Mouse (Mus musculus) adrenal gland, adult 18-20 months (tissue): ENCODE data around the gene Aurkb. TPM values are rescaled to one million over a fixed set of nuclear protein-coding genes. Genes with fewer than 3 reads are reported as not detected.

ENCODE experiments used
- DNase-seq, 2 experiments: peaks; one replicate each; pipeline ENCODE4 v3.0.0; 2021 to 2022; ENCODE audit warnings: low spot score in 2 of 2
- total RNA-seq, 2 experiments: library from RNA; stranded (reverse); gene quantifications; 1 replicate in 1 of 2; 2 replicates in 1 of 2; pipeline ENCODE4 v1.2.3; 2021

Aurkb gene
- total RNA-seq, 2 experiments from 2014 or later: 1.4 to 1.9 TPM

DNA sequence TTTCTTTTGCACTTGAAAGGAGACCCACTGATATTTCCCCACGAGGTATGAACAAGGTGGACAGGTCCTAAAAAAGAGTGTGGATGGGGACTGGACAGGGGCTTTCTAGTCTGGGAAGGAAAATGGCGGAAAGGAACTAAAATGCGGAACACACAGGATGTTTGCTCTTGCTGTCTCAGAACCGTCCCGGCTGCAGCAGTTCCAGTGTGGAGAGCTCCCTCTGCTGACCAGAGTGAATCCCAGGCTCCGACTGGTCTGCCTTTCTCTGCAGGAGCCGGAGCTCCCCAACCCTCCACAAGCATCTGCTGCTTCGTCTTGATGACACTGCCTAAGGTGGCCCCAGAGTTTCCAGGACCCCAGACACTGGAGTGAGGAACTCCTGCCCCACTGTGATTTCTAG lies 9.6 kb upstream of the Aurkb start:
- DNase-seq: peak; percentile 73 to 80

DNA sequence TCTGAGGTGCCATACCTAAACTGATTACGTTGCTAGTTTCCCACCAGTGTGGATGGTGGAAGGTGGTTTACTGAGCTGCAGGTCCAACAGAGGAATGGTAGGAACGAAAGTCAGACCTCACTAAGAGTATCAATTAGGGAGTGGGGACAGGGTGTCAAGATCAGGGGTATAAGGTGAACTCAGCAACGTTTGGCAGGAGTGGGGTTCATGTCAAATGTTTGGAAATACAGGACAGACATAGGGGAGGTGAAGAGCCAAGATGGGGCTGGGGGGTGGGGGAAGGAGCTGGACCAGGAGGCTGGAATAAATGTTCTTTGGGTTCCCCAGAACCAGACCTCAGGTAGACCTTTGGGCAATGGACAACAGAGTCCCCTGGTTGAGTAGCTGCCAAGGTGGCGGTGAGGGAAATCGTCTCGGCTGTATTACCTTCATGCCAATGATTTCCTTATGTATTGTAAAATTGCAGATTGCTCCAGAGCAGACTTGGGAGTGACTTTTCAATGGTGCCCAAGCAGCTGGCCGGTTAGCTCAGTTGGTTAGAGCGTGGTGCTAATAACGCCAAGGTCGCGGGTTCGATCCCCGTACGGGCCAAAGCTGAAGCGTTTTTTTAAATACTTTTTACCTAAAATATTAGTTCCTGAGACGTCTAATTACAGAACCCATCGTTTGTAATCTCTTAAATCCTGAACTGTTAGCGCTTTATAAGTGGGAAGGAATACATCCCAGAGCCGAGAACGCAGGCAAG lies 8.8 kb upstream of the Aurkb start:
- DNase-seq: peak; percentile 95

DNA sequence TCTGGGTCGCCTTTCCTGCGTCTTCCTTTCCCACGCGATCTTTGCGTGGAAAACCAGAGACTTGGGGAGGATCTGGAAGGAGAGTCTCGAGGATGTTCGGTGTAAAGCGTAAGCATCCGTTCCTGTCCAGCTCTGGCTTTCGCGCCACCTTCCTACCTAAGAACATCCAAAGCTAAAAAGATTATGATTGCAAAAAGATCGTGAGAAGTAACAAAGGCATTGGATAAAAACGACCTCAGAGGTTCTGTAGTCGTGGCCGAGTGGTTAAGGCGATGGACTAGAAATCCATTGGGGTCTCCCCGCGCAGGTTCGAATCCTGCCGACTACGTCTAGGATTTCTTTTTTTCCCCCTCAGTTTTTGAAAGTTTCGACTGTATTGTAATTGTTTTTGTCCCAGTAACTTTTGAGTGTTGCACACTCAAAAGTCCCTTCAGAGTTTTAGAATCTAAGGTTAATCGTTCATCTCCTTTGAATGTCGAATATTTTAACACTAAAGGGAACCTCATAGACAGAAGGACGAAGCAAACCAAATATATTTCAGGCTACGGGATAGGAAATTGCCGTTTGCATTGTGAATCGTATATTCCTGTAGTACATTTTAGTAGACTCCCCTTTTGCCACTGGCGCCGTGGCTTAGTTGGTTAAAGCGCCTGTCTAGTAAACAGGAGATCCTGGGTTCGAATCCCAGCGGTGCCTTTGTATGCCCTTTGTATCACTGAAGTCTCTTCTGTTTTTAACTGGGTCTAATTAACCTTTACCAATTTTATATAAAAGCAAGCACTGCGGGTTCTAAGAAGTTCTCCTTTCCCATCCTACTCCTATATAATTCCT lies 8.0 kb upstream of the Aurkb start:
- peak; percentile 83 to 91 for DNase-seq

DNA sequence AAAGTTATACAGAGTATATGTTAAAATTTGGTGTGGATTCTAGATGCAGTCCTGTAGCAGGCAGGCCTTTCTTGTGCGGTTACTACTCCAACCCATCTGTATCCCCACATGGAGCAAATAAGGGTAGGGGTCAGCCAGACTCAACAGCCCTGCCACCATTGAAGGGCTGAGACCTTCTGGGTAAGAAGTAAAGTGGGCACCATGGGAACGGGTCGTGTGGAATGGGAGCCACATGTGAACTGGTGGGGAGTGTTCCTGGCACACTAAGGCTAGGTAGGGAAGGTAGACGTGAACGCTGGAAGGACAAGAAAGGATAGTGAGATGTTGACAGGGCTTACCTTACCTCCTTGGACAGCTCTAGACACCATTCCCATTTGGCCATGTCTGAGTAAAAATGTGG lies 7.3 kb upstream of the Aurkb start:
- DNase-seq: no peak

DNA sequence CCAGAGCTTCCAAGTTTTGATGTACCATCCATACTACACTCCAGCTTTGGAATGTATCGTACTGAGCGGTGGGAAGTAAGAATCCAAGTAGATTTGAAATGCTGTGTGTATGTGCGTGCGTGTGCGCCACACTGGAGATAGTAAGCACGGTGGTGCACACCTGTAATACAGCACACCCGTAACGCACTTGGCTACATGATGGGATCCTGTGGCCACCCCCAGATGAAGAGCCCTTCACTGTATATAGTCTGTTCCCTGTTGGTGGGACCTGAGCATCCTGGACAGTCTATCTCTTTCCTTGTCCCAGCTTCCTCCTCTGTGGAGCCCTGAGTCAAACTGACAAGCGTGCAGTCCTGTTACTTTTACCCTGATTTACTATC lies 938 bp downstream of the Aurkb start:
- DNase-seq: no peak

DNA sequence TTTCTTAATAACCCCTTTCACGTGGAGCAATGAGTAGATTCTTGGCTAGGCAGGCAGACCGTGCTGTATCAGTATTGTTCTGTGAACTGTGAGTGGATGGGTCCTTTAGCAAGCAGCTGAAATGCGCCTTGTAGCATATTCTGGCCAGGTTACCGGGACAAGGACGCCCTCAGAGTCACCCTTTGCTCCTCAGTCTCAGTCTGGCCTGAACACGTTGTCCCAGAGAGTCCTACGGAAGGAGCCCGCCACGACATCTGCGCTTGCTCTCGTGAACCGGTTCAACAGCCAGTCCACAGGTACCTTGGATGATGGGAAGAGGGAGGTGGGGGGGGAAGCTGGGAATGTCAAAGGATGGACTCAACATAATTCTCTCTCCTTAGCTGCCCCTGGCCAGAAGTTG lies 2.1 kb downstream of the Aurkb start:
- no peak for DNase-seq

DNA sequence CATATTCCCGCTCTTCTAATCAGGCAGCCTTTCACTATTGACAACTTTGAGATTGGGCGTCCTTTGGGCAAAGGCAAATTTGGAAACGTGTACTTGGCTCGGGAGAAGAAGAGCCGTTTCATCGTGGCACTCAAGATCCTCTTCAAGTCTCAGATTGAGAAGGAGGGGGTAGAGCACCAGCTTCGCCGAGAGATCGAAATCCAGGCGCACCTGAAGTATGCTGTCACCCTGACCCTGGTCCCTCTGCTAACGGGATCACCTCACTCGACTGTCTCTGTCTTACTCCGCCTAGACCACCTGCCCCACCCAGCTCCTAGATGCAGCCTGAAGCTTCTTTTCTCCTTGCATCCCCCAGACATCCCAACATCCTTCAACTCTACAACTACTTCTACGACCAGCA lies 2.7 kb downstream of the Aurkb start:
- no peak for DNase-seq

DNA sequence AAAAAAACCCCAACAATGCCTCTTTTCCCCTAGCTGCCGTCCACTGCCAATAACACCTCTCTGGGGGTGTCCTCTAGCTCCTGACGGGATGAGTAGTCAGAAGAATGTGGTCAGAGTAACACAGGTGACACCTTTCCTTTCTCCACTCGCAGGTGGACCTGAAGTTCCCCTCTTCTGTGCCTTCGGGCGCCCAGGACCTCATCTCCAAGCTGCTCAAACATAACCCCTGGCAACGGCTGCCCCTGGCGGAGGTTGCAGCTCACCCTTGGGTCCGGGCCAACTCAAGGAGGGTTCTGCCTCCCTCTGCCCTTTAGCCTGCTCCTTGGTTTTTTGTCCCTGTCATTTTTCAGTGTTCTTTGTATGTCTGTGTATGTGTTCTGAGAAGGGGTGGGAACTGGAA lies 5.3 kb downstream of the Aurkb start:
- DNase-seq: no peak

DNA sequence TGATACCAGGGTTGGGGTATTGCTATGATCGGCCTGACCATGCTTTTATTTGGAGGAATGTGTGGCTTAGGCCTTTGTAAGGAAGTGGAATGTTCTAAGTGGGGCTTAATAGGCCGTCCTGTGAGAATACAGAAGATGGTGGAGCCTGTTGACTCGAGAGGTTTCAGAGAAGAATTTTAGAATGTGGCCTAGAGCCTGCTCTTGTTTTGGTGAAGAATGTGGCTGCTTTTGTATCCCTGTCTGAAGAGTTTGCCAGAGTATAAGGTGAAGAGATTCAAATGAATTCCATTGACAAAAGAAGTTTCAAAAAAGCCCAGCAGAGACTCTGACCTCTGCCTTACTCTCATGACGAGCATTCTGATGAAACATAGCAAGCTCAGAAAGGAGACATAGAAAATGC lies 6.3 kb downstream of the Aurkb start:
- DNase-seq: no peak

DNA sequence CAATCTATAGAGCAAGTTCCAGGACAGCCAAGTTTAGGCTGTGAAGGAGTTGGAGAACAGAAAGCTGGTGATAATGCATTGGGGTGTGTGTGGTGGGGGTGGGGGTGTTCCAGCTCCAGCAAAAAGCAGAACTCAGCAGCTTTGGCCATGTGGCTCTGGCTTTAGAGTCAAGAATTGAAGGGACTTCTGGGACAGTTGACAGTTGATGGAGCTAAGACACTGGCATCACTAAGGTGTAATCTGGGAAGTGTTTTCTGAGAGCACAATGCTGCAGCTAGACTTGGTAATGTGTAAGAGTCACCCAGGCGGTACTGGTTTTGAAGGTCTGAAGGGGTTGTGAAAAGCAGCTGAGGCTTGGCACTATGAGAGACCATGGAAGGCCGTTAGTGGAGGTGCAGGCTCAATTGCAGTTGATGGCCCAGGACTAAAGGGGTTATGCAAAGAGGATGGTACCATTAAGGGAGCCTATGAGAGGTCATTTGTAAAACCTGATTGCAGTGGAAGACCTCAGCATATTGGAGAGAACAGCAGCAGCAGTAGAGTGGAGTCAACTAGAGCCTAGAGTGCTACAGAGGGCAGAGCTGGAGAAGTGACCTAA lies 7.5 kb downstream of the Aurkb start:
- DNase-seq: no peak

DNA sequence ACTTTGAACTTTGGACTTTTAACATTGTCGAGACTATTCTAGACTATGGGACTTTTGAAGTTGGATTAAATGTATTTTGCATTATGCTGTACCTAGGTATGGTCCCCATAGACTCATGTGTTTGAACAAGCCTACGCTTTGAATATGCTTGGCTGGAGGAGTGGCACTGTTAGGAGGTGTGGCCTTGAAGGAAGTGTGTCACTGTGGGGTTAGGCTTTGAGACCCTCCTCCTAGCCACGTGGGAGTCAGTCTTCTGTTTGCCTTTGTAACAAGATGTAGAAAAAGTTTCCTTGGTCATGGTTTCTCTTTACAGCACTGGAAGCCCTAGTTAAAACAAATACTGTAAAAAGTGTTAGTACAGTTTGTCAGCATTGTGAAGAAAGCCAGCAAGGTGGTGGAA lies 8.4 kb downstream of the Aurkb start:
- no peak for DNase-seq

DNA sequence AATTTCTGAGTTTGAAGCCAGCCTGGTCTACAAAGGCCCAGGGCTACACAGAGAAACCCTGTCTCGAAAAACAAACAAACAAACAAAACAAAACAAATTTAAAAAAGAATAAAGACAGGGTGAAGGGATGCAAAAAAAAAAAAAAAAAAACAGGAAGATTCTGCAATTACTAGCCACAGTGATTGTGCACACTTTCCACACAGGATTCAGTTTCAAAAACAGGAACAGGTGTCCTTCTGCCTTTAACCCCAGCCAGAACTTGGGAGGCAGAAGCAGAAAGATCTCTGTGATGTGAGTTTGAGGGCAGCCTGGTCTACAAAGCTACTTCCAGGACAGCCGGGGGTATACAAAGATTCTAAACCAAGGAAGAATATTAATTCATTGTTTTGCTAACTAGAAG lies 12.8 kb downstream of the Aurkb start:
- no peak for DNase-seq

DNA sequence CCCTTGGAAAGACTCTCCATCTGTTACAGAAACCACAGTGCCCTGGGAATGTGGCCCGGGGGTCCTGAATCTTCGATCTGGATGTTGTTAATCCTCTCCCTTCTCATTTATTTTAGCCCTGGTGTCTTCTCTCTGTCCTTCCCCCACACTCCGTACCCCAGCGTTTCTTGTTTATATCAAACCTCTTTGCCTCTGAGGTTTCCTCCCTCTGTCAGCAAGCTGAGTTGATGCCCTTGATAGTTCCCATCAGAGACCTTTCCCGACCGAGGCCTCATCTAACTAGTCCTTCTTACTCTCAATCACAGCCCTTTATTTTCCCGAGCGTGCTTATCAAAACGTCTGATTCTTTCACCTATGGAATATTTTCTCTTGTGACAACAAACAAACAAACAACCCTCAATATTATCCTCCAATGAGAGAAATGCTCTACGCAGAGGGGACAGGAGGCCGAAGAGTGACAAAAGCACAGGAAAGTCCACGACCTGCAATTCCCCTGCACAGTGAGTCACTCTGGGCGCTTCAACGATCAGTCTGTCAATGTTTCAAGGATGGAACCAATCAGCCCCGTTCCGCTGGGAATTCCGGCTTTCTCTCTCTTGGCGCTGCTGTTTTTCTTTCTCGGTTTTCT lies 13.4 kb downstream of the Aurkb start:
- no peak for DNase-seq

DNA sequence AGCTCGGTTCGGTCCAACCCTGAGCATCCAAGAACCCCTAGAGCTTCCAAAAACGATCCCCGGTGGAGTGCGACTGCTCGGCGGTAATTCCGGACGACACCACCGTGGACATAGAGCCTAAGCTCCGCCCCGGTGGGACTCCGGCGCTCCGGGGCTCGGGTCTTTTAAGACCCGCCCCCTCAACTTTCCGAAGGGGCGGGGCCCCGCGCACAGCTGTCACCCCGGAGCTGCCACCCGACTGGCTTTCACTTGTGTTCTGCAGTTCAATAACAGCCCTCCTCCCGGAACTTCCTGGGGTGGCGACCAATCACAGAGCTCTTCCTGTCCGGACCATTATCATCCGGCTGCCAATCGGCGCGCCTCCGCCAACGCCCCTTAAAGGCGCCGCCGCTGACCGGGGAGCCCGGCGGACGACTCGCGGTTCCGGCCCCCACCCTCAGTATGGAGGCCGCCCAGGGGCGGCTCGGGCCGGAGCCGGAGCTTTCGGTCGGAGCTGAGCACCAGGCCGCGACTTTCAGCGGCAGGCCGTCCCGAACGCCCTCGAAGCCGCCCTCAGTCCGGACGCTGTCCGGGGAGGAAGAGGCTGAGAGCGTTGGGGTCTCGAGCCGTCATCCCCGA lies 14.0 kb downstream of the Aurkb start, which contains the start of gene Borcs6:
Gene Borcs6, plus strand, starts transcription at position 361 of the 618 bp plus-strand sequence.
- peak; percentile 83 to 88 for DNase-seq

DNA sequence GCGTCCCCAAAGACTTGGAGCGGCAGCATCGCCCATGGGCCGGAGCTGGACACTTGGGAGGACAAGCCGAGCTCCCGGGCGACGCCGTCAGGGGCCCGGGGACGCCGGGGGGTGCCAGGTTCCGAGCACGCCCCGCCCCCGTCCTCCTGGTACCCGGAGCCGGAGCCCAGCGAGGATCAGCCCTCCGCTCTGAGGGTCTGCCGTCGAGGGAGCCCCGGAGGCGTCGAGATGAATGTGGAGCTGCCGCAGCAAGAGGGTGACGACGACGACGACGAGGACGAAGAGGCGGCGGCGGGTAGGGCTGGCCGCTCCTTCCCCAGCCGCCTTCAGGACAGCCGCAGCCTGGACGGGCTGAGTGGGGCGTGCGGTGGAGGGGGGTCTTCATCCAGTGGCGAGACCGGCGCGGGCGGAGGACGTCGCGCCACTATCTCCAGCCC lies 14.5 kb downstream of the Aurkb start:
- peak; percentile 61 to 64 for DNase-seq

DNA sequence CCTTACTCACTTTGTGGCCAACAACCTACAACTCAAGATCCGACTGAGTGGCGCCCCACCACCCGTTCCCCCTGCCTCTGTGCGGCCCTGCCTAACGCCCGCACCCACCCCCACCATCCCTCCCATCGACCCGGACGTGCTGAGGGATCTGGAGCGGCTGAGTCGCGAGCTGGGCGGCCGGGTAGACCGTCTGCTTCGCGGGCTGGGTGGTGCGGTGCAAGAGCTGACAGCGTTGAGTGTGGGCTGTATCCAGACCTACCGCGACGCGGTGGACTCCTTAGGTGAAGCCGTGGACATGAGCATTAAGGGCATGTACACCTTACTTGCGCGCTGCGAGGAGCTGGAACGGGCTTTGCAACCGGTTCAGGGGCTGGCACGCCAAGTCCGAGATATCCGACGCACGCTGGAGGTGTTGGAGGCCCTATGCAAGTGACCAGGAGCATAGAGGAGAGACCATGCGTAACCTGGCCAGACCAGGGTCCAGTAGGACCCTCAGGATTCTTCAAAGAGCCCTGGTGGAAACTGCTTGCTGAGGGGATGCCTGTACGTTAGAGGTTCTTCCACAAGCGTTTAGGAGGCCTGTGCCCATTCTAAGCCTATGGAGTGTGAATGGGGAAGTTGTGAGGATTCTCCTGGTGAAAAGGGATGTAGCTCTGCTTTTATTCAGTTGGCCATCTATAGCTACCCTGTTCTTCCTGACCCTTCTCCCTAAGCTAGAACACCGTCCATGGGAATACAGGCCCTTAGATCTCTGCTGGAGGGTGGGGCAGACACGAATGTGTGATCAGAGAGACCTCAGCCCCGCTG lies 15.2 kb downstream of the Aurkb start:
- peak; percentile 46 to 49 for DNase-seq

DNA sequence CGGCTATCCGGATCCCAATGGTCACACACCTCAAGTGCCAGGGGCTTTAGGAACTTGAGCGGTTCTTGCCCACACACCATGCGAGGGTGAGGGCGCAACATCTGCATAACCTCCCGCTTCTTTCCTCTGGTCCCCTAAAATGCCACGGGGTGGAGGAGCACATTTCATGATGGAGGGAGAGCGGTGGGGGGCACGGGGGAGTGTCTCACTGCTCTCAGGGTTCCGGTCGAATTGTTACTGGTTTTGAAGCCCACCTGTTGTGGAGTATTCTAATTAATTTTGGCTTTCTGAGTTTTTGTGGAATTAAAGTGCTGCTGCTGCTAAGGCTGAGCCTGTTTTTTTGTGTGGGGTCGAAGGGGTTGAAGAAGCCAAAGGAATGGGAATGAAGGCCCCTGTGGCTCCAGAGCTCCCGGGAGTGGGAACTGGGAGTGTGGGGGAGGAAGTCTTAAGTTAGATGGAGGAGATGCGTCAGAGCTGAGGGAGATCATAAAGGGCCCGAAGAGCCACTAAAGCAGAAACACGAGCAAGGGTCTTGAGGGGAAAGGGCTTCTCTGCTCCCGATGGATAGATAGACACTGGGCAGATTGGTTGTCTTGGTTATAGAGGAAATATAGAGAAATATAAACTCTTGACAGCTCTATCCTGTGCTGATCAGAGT lies 15.9 kb downstream of the Aurkb start:
- DNase-seq: no peak

DNA sequence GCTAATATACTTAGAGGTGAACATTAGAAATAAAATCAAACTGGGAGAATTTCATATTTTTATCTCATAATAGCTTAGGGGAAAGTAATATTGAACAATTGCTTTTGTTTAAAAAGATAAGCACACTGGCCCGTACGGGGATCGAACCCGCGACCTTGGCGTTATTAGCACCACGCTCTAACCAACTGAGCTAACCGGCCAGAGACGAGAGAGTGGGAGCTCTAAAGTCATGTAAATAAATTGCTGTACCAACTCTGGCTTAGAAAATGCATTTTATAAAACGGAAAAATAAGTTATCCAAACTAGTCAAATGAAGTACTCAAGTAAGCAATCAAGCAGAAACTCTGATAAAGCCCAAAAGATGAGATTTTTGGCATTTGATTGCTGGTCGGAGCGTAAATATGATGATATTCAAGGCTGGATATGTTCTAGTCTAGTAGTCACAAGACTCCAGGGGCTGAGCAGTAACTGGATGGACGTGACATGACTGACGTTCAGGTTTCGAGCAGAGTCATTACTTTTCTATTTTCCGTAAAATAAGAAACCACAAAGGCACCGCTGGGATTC lies 16.8 kb downstream of the Aurkb start:
- peak; percentile 83 to 87 for DNase-seq

DNA sequence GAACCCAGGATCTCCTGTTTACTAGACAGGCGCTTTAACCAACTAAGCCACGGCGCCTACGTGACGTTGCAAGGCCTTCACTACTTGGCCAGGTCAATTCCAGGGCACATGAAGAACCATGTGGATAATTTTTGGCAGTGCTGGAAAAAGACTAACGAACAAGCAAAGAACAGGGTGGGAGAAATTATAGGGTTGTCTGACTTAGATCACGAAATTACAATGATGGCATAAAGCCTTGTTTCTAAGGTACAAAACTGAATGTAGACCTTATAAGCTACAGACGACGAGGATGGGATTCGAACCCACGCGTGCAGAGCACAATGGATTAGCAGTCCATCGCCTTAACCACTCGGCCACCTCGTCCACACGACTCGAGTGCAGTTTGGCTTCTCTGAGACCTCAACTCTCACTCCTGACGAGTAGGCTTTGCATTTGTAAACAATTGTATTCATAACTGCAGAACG lies 17.3 kb downstream of the Aurkb start:
- peak; percentile 96 to 98 for DNase-seq
